Mouse (Mus musculus): ENCODE results near the gene Pdzd2.

Gene Pdzd2

DNA sequence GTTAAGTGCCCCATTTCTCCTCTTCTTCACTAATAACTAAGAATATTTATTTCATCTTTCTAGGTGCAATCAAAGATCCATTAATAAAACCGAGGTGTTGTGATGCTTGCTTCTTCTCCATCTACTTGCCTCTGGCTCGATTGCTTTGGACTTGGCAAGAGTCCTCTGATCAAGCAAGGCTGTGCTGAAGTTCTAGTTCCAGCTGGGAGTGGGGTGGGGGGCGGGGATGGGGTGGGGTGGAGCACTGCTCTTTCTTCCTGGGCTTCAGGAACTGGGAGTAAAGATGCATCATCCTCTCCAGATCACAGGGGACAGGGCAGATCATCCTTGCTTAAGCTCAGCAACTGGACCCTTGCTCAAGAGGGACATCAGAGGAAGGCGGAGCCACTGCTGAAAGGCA, 5.5 kb downstream of the Pdzd2 start:
- in situ Hi-C loops (cut with MboI; ENCODE audit: low sequenced_read_pairs): no loop called here

DNA sequence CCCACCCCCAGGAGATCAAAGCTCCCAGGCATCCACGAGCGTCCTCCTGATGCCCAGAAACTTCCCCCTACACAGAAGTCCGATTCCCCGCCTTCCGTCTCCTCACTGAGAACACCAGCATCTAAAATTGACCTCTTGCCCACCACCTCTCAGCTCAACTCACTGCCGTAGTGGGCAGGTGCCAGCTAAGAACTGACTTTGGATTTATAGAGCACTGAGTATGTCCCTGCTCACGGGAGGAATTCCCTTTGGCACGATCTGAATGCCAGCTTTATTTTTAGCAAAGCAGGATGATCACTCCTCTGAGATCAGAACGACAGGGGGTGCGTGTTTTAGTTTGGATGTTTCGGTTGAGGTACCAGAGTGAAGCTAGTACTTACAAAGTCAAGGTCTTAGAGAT, 7.1 kb downstream of the Pdzd2 start:
- in situ Hi-C loops (cut with MboI; ENCODE audit: low sequenced_read_pairs): no loop called here

DNA sequence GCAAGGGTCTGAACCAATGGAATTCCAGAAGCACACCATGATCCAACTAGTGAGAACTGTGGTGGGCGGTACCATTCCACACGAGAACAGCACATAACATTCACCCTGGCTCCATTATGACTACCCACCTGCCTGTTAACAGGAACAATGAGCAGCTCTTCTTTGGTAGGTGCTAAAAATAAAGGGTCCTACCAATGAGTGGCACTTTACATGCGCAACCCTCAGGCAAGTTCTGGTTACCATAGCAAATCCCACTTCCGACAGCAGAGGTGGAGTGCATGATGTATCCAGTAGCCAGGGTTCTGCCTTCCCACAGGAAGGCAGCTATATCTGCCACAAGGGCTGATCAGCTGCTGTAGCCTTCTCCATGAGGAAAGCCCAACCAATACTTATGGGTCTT, 11.3 kb downstream of the Pdzd2 start:
- in situ Hi-C loops (cut with MboI; ENCODE audit: low sequenced_read_pairs): no loop called here

DNA sequence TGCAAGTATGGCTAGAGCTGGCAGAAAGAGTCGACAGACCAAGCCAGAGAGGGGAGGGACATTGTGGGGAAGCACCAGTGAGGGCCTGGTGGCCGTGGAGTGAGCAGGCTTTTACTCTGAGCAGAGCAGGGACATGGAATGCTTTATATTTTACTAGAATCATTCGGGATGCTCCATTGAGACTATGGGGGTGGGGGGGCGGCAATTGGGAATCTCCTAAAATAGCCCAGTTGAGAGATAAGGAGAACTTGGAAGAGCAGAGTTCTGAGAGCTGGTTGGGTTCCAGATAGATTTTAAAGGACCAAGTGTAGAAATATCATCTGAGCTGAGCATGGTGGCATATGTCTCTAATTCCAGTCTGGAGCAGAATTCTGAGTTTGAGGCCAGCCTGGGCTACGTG, 14.5 kb downstream of the Pdzd2 start:
- in situ Hi-C loops (cut with MboI; ENCODE audit: low sequenced_read_pairs): no loop called here

DNA sequence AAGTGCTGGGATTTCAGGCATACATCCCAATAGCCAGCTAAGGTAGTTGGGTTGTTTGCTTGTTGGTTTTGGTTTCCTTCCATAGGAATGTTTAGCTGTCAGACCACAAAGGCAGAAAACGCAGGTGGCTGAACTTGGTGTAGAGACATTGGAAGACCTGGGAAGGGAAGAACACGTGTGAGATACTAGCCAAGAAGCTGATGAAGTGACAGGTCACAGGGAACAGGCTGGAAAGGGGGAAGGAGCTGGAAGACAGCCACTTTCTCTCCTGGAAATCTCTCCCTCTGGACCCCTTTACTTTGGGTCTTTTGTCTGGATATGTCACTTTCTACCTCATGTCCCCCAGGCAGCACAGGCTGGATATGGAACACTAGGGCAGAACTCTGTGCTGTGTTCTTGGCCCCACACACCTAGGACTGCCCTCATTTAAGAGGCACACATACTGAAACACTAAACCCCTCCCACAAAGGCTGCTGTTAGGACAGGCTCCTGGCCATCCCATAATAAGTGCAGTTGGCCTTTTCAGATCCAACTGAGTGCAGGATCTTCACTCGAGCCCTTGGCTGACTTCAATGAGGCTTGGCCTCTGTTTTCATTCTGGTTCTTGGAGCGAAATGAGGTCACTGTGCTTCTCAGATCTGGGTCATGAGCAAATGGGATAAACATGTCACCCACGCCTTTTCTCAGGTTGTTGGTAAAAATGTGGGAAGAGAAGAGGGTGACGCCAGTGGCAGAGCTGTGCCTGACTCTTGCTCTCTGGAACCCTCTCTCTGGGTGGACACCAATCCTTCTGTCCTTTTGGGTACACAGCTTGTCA, 17.8 kb downstream of the Pdzd2 start:
- in situ Hi-C loops (cut with MboI; ENCODE audit: low sequenced_read_pairs): no loop called here

DNA sequence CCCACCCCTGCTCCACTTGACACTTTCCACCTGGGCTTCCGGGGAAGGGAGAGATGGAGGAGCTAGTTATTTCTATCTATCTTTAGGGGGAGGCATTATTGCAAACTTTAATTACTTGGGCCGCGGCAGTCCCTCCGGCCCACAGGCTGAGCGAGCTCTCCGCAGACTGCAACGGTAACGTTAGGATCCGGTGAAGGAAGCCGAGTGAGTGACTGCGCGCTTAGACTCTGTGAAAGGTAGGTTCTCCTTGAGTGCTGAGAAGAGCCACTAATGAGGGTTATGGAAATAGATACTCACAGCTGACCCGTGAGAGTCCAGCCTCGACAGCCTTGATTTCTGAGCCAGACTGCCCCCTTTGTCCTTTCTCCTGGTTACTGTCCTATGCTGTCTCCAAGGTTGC, 20.9 kb downstream of the Pdzd2 start:
- in situ Hi-C loops (cut with MboI; ENCODE audit: low sequenced_read_pairs): no loop called here

DNA sequence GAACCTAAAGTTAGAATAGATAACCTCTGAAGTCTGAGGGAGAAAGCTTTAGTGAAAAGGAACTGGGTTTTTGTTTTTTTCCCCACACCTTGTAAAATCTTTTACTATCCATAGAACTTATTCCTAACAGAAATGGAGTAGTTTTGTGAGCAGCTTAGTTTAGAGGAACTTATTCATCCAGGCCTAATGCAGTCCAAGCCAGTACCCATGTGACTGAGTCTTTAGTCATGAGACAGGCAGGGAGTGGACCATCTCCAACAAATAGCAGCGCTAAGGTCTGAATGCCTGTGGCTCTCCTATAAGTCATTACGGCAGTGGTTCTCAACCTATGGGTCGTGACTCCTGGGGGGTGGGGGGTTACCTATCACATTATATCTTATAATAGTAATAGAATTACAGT, 22.3 kb downstream of the Pdzd2 start:
- in situ Hi-C loops (cut with MboI; ENCODE audit: low sequenced_read_pairs): no loop called here

DNA sequence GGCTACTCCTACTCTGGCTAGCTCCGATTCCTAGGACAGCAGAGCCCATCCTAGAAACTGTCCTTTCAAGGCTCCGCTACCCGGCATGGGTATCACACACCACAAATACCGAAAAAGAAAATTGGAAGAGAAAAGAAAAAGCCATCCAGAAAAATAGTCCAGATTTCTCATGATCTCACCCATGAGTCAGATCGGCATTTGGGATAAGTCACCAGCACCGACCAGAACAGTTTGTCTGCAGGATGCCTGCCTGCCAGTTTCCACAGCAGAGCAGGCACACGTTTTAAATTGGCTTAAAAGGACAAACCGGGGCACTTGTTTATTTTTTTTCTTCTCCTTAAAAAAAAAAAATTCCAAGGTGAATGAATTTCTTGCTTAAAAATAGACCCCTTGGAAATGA, 22.8 kb downstream of the Pdzd2 start:
- in situ Hi-C loops (cut with MboI; ENCODE audit: low sequenced_read_pairs): no loop called here

DNA sequence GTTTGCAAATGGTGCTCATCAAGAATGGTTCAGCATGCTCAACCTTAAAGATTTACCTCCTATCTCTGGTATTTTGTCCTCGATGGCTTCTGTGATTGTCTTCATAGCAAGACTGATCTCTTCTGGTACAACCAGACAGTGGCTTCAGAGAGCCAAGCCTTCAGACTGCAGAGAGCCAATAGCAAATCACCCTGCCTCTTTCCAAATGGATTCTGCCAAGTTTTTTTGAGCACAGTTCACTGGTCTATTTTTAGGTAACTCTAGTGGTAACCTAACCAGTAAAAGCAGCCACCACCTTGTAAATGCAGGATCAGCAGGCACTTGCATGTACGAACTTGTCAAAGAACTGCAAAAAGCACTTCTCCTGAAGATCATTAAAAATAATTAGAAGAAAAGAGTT, 25.4 kb downstream of the Pdzd2 start:
- in situ Hi-C loops (cut with MboI; ENCODE audit: low sequenced_read_pairs): no loop called here

DNA sequence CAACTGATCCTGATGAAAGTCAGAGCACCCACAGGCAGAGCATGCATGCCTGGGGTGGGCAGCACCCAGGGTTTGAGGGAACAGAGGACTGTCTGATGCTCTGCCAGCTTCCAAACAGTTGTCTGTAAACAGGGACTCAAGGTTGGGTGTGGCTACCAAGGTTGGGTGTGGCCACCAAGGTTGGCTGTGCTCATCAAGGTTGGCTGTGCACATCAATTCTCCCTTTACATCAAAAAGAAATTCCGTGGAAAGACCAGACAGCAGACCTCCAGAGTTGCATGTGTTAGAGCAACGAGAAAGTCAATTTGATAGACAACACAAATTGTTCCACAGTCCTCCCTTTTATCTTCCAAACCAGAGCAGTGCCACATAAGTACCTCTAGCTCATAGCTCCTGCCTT, 26.5 kb downstream of the Pdzd2 start:
- in situ Hi-C loops (cut with MboI; ENCODE audit: low sequenced_read_pairs): no loop called here

DNA sequence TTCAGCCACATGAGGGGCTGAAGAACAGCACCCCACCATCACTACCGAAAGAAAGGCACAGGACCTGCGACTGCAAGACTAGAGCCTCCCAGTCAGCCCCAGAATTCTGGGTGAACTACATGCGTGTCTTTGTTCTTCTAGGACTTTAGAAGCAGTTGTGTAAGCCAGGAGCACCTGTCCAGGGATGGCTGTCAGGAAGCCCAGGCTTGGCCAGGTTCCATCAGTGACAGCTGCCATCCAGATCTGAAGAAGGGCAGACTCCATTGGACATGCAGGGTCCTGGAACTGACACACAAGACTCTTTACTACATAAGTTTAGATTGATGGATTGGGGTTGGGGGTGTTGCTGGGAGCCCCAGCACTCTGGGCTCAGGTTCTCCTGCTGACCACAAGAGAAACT, 29.7 kb downstream of the Pdzd2 start:
- in situ Hi-C loops (cut with MboI; ENCODE audit: low sequenced_read_pairs): no loop called here

DNA sequence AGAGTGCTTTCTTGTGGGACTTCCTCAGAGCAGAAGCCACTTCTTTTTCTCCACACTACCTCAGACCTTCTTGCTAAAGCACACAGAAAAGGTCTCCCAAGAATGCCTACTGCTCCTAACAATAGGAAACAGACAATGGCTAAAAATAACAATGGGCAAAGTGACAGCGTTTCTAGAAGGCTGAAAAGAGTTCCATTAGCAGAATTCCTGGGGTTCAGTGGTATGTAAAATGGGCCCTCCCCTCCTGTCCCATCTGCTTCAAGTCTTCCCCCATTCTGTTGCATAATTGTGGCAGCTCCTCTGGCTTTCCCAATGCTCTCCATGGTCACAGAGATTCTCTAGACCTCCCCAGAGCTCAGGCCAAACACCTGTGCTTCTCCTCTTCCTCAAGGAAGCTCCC, 31.4 kb downstream of the Pdzd2 start:
- in situ Hi-C loops (cut with MboI; ENCODE audit: low sequenced_read_pairs): no loop called here

DNA sequence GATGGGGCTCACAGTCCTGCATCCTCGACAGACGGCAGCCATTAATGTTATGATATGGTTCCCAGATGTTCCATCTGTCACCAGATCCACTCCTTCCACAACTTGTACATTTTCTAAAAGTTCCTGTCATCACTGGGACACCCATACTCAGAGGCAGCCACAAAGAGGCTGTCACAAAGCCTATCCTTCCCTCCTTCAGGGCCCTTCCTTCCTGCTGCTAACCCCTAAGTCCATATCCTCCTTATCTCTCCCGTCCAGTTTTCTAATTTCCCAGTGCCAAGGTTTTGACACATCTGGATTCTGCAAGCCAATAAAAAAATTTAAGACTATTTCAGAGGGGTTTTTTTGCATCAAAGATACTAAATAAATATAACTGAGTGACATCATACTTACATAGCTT, 32.8 kb downstream of the Pdzd2 start:
- in situ Hi-C loops (cut with MboI; ENCODE audit: low sequenced_read_pairs): no loop called here

DNA sequence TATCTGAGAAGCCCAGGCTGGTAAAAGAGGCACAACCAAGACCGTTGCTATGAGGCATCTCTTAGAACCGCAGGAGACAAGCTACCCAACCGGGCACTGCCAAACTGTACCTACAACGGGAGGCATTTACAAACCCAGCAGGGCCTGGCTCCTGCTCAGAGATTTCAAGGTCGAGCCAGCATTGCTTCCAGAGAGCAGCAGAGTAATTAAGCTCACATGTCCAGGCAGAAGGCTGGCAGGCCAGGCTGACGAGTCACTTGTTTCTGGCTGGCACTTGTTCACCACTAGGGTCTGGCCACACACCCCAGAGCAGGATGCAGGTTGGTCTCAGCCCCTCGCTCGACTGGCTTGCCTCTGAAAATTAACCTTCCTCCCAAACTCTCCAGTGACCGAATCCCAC, 39.4 kb downstream of the Pdzd2 start:
- in situ Hi-C loops (cut with MboI; ENCODE audit: low sequenced_read_pairs): no loop called here

DNA sequence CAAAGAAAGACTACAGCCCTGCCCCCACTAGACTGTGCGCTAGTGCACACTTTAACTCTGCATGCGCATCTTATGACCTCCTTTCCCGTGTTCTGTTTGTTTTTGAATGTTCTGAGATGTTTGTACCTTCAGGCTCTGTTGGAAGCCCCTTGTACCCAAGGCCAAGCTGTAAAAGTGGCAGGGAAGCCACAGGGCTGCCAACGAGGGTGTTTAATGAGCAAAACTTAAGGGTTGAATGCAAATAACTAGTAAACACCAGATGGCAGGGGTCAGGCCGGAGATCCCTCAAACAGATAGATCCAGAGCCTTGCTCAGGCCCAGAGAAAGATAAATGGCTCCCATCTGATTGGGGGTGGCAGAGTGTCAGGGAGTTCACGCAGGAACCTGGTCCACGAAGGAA, 42.0 kb downstream of the Pdzd2 start:
- in situ Hi-C loops (cut with MboI; ENCODE audit: low sequenced_read_pairs): no loop called here

DNA sequence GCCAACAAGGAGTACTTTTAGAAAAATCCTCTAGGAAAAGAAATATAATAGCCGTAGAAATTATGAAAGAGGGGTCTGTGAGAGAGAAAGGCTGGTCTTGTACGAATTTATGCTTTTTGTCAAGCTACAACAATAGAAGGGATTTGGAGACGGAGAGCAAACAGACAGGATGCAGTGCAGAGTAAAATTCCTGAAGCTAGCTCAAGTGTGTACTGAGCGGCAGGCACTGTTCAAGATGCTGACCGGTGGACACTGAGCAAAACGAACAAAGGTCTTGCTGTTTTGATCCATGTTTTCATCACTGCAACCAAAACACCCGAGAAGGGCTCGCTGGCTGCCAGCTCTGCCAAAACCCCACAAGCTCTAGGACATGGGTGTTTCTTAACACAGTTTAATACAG, 42.8 kb downstream of the Pdzd2 start:
- in situ Hi-C loops (cut with MboI; ENCODE audit: low sequenced_read_pairs): no loop called here

DNA sequence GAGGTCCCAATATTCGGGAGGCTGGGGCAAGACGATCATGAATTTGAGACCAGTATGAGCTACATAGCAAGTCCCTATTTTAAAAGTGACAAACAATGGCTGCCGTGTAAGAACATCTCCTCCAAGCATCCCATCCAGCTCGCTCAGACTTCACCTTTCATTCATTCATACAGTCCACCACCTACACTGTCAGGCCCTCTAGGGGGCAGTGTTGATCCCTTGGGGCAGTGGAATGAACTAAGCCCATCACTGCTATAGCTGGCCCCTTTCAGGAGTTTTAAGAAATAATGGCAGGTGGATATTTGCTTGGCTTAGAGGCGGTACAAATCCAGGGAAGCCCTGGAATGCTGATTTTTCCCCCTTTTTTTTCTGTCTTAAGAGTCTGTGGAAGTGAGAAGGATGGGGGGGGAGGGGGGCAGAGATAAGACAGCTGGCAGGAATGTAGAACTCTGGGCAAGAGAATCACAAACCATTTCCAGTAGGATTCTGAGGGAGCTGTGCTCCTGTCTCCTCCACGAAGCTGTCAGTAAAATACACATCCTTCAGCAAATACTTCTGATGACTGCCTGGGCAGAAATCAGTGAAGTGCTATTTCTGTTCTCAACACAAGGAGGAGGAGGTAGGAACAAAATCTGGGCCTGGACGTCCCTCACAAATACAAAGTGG, 49.9 kb downstream of the Pdzd2 start:
- in situ Hi-C loops (cut with MboI; ENCODE audit: low sequenced_read_pairs): no loop called here

DNA sequence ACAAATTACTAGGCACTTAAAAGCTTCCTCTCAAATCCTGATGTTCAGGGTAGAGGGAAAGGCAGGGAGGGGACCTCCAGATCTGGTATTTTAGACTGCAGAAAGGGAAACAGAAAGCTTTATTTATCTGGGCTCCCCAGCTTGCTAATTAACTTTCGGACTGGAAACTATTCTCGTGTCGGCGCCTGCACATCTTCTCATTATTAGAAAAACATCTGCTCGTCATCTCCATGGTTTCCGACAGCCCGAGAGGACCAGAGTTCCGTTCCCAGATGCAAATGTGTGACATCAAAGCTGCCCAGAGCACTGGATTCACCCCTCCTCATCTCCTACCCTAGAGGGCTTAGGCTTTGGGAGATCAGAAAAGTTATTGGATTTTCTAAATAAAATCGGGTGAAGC, 57.2 kb downstream of the Pdzd2 start:
- in situ Hi-C loops (cut with MboI; ENCODE audit: low sequenced_read_pairs): no loop called here

DNA sequence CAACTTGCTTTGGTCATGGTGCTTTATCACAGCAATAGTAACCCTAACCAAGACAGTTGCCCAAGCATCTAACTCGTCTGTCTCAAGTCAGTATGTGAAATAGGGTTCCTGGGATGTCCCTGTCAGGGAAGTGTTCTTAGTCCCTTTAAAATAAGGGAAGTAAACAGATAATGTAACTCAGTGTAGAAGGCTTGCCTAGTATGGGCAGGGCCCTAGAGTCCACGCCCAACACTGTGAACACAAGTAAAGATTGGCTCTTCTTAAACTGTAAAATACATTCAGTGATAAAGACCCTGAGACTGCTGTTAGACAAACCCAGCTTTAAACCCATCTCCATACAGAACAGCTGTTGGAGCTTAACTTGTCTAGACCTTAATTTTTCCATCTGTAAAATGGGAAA, 57.8 kb downstream of the Pdzd2 start:
- in situ Hi-C loops (cut with MboI; ENCODE audit: low sequenced_read_pairs): no loop called here

DNA sequence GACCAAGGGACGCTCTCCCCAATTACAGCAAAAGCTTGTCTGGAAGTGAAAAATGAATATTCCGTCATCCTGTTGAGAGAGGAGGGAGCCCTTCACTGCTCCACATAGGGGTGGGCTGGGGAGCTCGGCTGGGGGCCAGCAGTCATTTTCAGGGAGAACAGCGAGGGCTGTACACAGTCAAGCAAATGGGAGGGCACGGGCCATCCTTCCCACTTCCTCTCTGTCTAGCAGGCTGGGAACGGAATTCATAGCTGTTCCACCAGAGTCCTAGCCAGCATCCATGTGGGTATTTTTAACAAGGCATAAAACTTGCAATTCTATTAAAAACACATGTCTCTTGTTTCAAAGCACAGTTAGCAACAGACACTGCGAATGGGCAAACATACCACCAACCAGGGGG, 59.0 kb downstream of the Pdzd2 start:
- in situ Hi-C loops (cut with MboI; ENCODE audit: low sequenced_read_pairs): no loop called here

DNA sequence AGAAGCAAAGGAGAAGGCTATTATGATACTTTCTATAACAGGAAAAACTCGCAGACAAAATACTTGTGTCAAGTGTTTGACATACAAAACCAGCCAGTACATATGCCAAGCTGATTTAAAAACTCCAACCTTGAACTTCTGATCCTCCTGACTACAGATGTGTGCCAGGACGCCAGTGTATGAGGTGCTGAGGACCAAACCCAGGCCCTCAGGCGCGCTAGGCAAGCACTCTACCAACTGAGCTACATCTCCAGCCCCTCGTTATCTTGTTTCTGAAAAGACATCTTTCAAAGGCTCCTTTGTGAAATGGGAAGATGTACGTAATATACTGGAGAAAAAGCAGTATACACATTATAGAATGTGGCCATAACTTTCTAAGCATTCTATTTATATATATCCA, 59.7 kb downstream of the Pdzd2 start:
- in situ Hi-C loops (cut with MboI; ENCODE audit: low sequenced_read_pairs): no loop called here

DNA sequence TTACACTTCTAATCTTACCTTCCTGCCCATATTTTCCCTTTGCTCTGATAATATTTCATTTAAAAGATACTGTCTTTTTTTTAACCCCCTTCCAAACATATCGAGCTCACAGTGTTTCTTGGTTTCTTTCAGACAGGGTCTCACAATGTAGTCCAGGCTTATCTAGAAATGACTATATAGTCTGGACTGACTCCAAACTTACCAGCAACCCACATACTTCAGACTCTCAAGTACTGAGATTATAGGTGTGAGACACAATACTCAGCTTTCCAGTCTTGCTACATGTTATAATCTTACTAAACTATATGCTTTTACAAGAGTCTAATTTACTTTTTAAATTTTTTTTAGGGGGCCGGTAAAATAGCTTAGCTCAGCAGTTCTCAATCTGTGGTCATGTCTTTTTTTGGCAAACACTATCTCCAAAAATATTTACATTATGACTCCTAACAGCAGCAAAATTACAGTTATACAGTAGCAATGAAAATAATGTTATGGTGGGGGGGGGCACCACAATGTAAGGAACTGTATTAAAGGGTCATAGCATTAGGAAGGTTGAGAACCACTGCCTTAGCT, 61.1 kb downstream of the Pdzd2 start:
- in situ Hi-C loops (cut with MboI; ENCODE audit: low sequenced_read_pairs): no loop called here
